In genomic region chr16:8523480-8524144, GRCm38 (mm10) we compare ENCODE assay signal across 9 mouse cellular contexts. TPM values are rescaled to one million over a fixed set of nuclear protein-coding genes. Genes with fewer than 3 reads are reported as not detected.
A peak's percentile ranks its signal among the peaks of the same experiment; 100 is the strongest.
DNase-seq lines count a peak whose midpoint lies in the region; ATAC-seq and TF ChIP-seq lines count a peak whose summit lies in the region.
"Had no signal": no experiment of that assay in that cellular context is flagged by ENCODE, and none has a peak within 500 bp of the region (broad histone marks: within the 10 kb centered on the region; RNA-seq: fewer than 3 reads in every experiment).

No protein-coding gene starts in this region.

- 43% methylated on average over 11 of the region's 11 CpGs for WGBS in liver, adult 2 months
- 50% methylated on average over 11 of the region's 11 CpGs for WGBS in liver, embryonic 11.5 days
- WGBS in forebrain, embryonic 14.5 days: 5% methylated on average over 11 of the region's 11 CpGs
- 20% methylated on average over 11 of the region's 11 CpGs for WGBS in hindbrain, embryonic 13.5 days
- 43% methylated on average over 11 of the region's 11 CpGs for WGBS in midbrain, embryonic 11.5 days
- 32% methylated on average over 11 of the region's 11 CpGs for WGBS in stomach, postnatal 0 days

- DNase-seq in liver, adult 2 months (ENCODE audit: extremely low read depth, low read depth, low spot score): peak; percentile 39
- no peak for DNase-seq in liver, embryonic 11.5 days (ENCODE audit: low spot score)
- peak; percentile 93 for DNase-seq in forebrain, embryonic 14.5 days (ENCODE audit: low spot score)
- peak; percentile 23 to 34 for DNase-seq in layer of hippocampus, postnatal 36 days
- DNase-seq in midbrain, embryonic 11.5 days (ENCODE audit: low spot score, missing footprints): peak; percentile 86
- peak; percentile 46 for DNase-seq in stomach, postnatal 0 days (ENCODE audit: low spot score)
- no peak for DNase-seq in thymus, postnatal 36 days

- peaks cover 26% of the 10 kb centered on the region for H3K4me1 ChIP-seq in liver, adult 2 months (ENCODE audit: control insufficient read depth, insufficient read depth, low read length)
- H3K4me1 ChIP-seq in liver, embryonic 11.5 days (replicated peaks; ENCODE audit: control insufficient read depth, insufficient read depth, low read length): peaks cover 4% of the 10 kb centered on the region; the same call in 1 of the 2 replicates
- H3K4me1 ChIP-seq in forebrain, embryonic 14.5 days (ENCODE audit: control insufficient read depth, insufficient read depth, low read length): peaks cover 16% of the 10 kb centered on the region
- H3K4me1 ChIP-seq in hindbrain, embryonic 13.5 days (replicated peaks): peaks cover 53% of the 10 kb centered on the region
- H3K4me1 ChIP-seq in midbrain, embryonic 11.5 days (ENCODE audit: control insufficient read depth, insufficient read depth, low read length): peaks cover 6% of the 10 kb centered on the region
- no peaks in the 10 kb centered on the region; the same call in 1 of the 2 replicates for H3K4me1 ChIP-seq in stomach, postnatal 0 days (replicated peaks; ENCODE audit: control insufficient read depth, insufficient read depth)

- ATAC-seq in liver, embryonic 11.5 days (replicated peaks; ENCODE audit: low FRiP score): no peak
- peak; percentile 95 for ATAC-seq in forebrain, embryonic 14.5 days
- peak; percentile 90 for ATAC-seq in hindbrain, embryonic 13.5 days (ENCODE audit: low FRiP score)
- peak; percentile 71; the same call in 1 of the 2 replicates for ATAC-seq in midbrain, embryonic 11.5 days (ENCODE audit: low FRiP score)
- ATAC-seq in stomach, postnatal 0 days (ENCODE audit: low FRiP score, low TSS enrichment): peak; percentile 62; the same call in 1 of the 2 replicates

- H3K27ac ChIP-seq in liver, adult 2 months (replicated peaks; ENCODE audit: insufficient read depth, low read depth, low read length): no peak overlapping the region
- no peak overlapping the region for H3K27ac ChIP-seq in liver, embryonic 11.5 days (ENCODE audit: low read depth, low read length)
- H3K27ac ChIP-seq in forebrain, embryonic 14.5 days (ENCODE audit: low read depth, low read length): peak overlapping the region; percentile 72
- H3K27ac ChIP-seq in hindbrain, embryonic 13.5 days: peak overlapping the region; percentile 92
- H3K27ac ChIP-seq in midbrain, embryonic 11.5 days (ENCODE audit: low read depth, low read length): no peak overlapping the region
- 0 out of 2 replicates have a peak overlapping the region, but pooled peaks have one; percentile 30 for H3K27ac ChIP-seq in stomach, postnatal 0 days (replicated peaks)

- no peak overlapping the region for H3K9ac ChIP-seq in liver, adult 2 months (ENCODE audit: low read depth, low read length)
- no peak overlapping the region for H3K9ac ChIP-seq in liver, embryonic 11.5 days (ENCODE audit: low read depth, low read length)
- H3K9ac ChIP-seq in forebrain, embryonic 14.5 days (ENCODE audit: low read length): peak overlapping the region; percentile 13
- H3K9ac ChIP-seq in hindbrain, embryonic 13.5 days: peak overlapping the region; percentile 49
- peak overlapping the region; percentile 20; the same call in 1 of the 2 replicates for H3K9ac ChIP-seq in midbrain, embryonic 11.5 days (ENCODE audit: low read length)
- H3K9ac ChIP-seq in stomach, postnatal 0 days (ENCODE audit: low read length): no peak overlapping the region

- no peaks in the 10 kb centered on the region for H3K9me3 ChIP-seq in liver, embryonic 11.5 days (ENCODE audit: control insufficient read depth, low read length)
- no peaks in the 10 kb centered on the region for H3K9me3 ChIP-seq in forebrain, embryonic 14.5 days (replicated peaks; ENCODE audit: control insufficient read depth, low read length)
- H3K9me3 ChIP-seq in hindbrain, embryonic 13.5 days: no peaks in the 10 kb centered on the region
- no peaks in the 10 kb centered on the region for H3K9me3 ChIP-seq in midbrain, embryonic 11.5 days (ENCODE audit: control insufficient read depth, low read length)
- H3K9me3 ChIP-seq in stomach, postnatal 0 days (ENCODE audit: control insufficient read depth, low read length): no peaks in the 10 kb centered on the region
- H3K9me3 ChIP-seq: G1E had no signal

- no peak for TF ChIP-seq POLR2A in liver, adult 2 months (IDR thresholded peaks at IDR 0.05; ENCODE audit: extremely low read depth, insufficient read depth, low read length)

- H3K79me2 ChIP-seq in liver, adult 2 months (ENCODE audit: control insufficient read depth, insufficient read depth, low read length): peaks cover 18% of the 10 kb centered on the region

- TF ChIP-seq EP300 in stomach, postnatal 0 days (optimal IDR thresholded peaks at IDR 0.05): no peak

- no peak overlapping the region for H3K4me3 ChIP-seq in liver, adult 2 months (ENCODE audit: insufficient read depth, low read depth, low read length)
- no peak overlapping the region for H3K4me3 ChIP-seq in liver, embryonic 11.5 days (ENCODE audit: low read depth, low read length)
- no peak overlapping the region for H3K4me3 ChIP-seq in forebrain, embryonic 14.5 days (ENCODE audit: low read depth, low read length)
- no peak overlapping the region for H3K4me3 ChIP-seq in hindbrain, embryonic 13.5 days
- no peak overlapping the region for H3K4me3 ChIP-seq in midbrain, embryonic 11.5 days (ENCODE audit: low read depth, low read length)
- H3K4me3 ChIP-seq in stomach, postnatal 0 days (ENCODE audit: low read depth, low read length): no peak overlapping the region

- no peak for TF ChIP-seq CTCF in liver, adult 2 months (IDR thresholded peaks at IDR 0.05; ENCODE audit: low read depth, low read length)
- TF ChIP-seq CTCF in stomach, postnatal 0 days (IDR thresholded peaks at IDR 0.05; ENCODE audit: low read depth): no peak

- H3K36me3 ChIP-seq in liver, adult 2 months (ENCODE audit: control insufficient read depth, insufficient read depth, low read length): peaks cover 1% of the 10 kb centered on the region; the same call in 1 of the 2 replicates
- H3K36me3 ChIP-seq in liver, embryonic 11.5 days (ENCODE audit: control insufficient read depth, insufficient read depth, low read length): no peaks in the 10 kb centered on the region
- H3K36me3 ChIP-seq in forebrain, embryonic 14.5 days (ENCODE audit: control insufficient read depth, insufficient read depth, low read length): no peaks in the 10 kb centered on the region
- H3K36me3 ChIP-seq in hindbrain, embryonic 13.5 days: no peaks in the 10 kb centered on the region
- no peaks in the 10 kb centered on the region for H3K36me3 ChIP-seq in midbrain, embryonic 11.5 days (ENCODE audit: control insufficient read depth, insufficient read depth, low read length)
- no peaks in the 10 kb centered on the region for H3K36me3 ChIP-seq in stomach, postnatal 0 days (ENCODE audit: control insufficient read depth, insufficient read depth, low read length)
- H3K36me3 ChIP-seq: G1E had no signal

- H3K4me2 ChIP-seq in liver, embryonic 11.5 days: no peak overlapping the region
- no peak overlapping the region; the same call in 1 of the 2 replicates for H3K4me2 ChIP-seq in forebrain, embryonic 14.5 days (ENCODE audit: low read length)
- peak overlapping the region; percentile 27 for H3K4me2 ChIP-seq in hindbrain, embryonic 13.5 days
- H3K4me2 ChIP-seq in midbrain, embryonic 11.5 days: no peak overlapping the region
- H3K4me2 ChIP-seq in stomach, postnatal 0 days (replicated peaks; ENCODE audit: low read depth): no peak overlapping the region

- H3K27me3 ChIP-seq in liver, adult 2 months (ENCODE audit: control insufficient read depth, insufficient read depth, low read length): no peaks in the 10 kb centered on the region
- no peaks in the 10 kb centered on the region for H3K27me3 ChIP-seq in liver, embryonic 11.5 days (replicated peaks; ENCODE audit: control insufficient read depth, insufficient read depth, low read length)
- peaks cover 52% of the 10 kb centered on the region for H3K27me3 ChIP-seq in forebrain, embryonic 14.5 days (replicated peaks; ENCODE audit: control insufficient read depth, insufficient read depth, low read length)
- H3K27me3 ChIP-seq in hindbrain, embryonic 13.5 days: no peaks in the 10 kb centered on the region
- H3K27me3 ChIP-seq in midbrain, embryonic 11.5 days (ENCODE audit: control insufficient read depth, insufficient read depth, low read length): no peaks in the 10 kb centered on the region
- H3K27me3 ChIP-seq in stomach, postnatal 0 days (ENCODE audit: control insufficient read depth, insufficient read depth, low read length): no peaks in the 10 kb centered on the region

RNA-seq across cellular contexts. Expression of gene Abat, which starts 10.4 kb away (rescaled TPM):
- total RNA-seq in liver, adult 2 months (2014; rRNA removed): 150 and 169 TPM in 2 replicates
- 168 and 227 TPM in 2 replicates for polyA plus RNA-seq in liver, adult 2 months (2012; rRNA removed)
- 25.6 and 29.2 TPM in 2 replicates for polyA plus RNA-seq in liver, embryonic 11.5 days (2014; fragmentation: Nextera tagmentation; extraction: Ambion mirVana)
- polyA plus RNA-seq in forebrain, embryonic 14.5 days (2014; fragmentation: Nextera tagmentation; extraction: Ambion mirVana): 34.9 and 36.0 TPM in 2 replicates
- polyA plus RNA-seq in hindbrain, embryonic 13.5 days (2015; fragmentation: Nextera tagmentation; extraction: Ambion mirVana): 81.1 and 88.3 TPM in 2 replicates
- total RNA-seq in layer of hippocampus, postnatal 36 days (2021): 100 to 1,000 TPM; 134 to 141 TPM
- 18.1 and 19.6 TPM in 2 replicates for polyA plus RNA-seq in midbrain, embryonic 11.5 days (2014; fragmentation: Nextera tagmentation; extraction: Ambion mirVana)
- polyA plus RNA-seq in stomach, postnatal 0 days (2015; fragmentation: Nextera tagmentation; extraction: Ambion mirVana): 4.1 and 4.2 TPM in 2 replicates
- polyA plus RNA-seq: G1E had no signal

RNA-seq across cellular contexts. Expression of gene Mettl22, which starts 53.0 kb away (rescaled TPM):
- 14.9 and 17.2 TPM in 2 replicates for total RNA-seq in liver, adult 2 months (2014; rRNA removed)
- 23.1 and 29.0 TPM in 2 replicates for polyA plus RNA-seq in liver, adult 2 months (2012; rRNA removed)
- 21.3 and 22.3 TPM in 2 replicates for polyA plus RNA-seq in liver, embryonic 11.5 days (2014; fragmentation: Nextera tagmentation; extraction: Ambion mirVana)
- 43.9 and 48.6 TPM in 2 replicates for polyA plus RNA-seq in forebrain, embryonic 14.5 days (2014; fragmentation: Nextera tagmentation; extraction: Ambion mirVana)
- polyA plus RNA-seq in hindbrain, embryonic 13.5 days (2015; fragmentation: Nextera tagmentation; extraction: Ambion mirVana): 34.6 and 34.8 TPM in 2 replicates
- total RNA-seq in layer of hippocampus, postnatal 36 days (2021): 10 to 100 TPM; 22.9 to 27.3 TPM
- 17.6 and 24.3 TPM in 2 replicates for polyA plus RNA-seq in midbrain, embryonic 11.5 days (2014; fragmentation: Nextera tagmentation; extraction: Ambion mirVana)
- 9.3 and 12.1 TPM in 2 replicates for polyA plus RNA-seq in stomach, postnatal 0 days (2015; fragmentation: Nextera tagmentation; extraction: Ambion mirVana)

Comparison
In these comparisons a context has a peak if more than half of its experiments do, and no peak if none do; other contexts are left out.
1. DNase-seq: peak in liver, adult 2 months (single experiment), forebrain, embryonic 14.5 days (single experiment), layer of hippocampus, postnatal 36 days (2 of 2), midbrain, embryonic 11.5 days (single experiment) and stomach, postnatal 0 days (single experiment); none in liver, embryonic 11.5 days (single experiment) and thymus, postnatal 36 days (0 of 2).
2. H3K27ac ChIP-seq: peak in forebrain, embryonic 14.5 days (single experiment), hindbrain, embryonic 13.5 days (single experiment) and stomach, postnatal 0 days (single experiment); none in liver, adult 2 months (single experiment), liver, embryonic 11.5 days (single experiment) and midbrain, embryonic 11.5 days (single experiment).
3. H3K9ac ChIP-seq: peak in forebrain, embryonic 14.5 days (single experiment), hindbrain, embryonic 13.5 days (single experiment) and midbrain, embryonic 11.5 days (single experiment); none in liver, adult 2 months (single experiment), liver, embryonic 11.5 days (single experiment) and stomach, postnatal 0 days (single experiment).